Mouse (Mus musculus) kidney, adult 10 weeks (tissue): ENCODE data around the gene Tmem200a. TPM values are rescaled to one million over a fixed set of nuclear protein-coding genes. Genes with fewer than 3 reads are reported as not detected.

Experiments used
- polyA plus RNA-seq: library from polyadenylated mRNA; stranded (reverse); fragments of 350-450 nt; fragmentation: Illumina TruSeq; extraction: RNeasy Lipid Tissue Mini Kit (QIAGEN cat#74804); gene quantifications from one replicate; pipeline ENCODE4 v1.2.3, GENCODE M21; 2014; ENCODE audit warnings: low read depth, low replicate concordance

Tmem200a gene
- polyA plus RNA-seq = 0.61 TPM

GRCm38 (mm10) chr10:26078521-26079142 is at the start of gene Tmem200a:
Gene Tmem200a, minus strand, starts transcription at chr10:26079052.

GRCm38 (mm10) chr10:26077671-26078481 is 976 bp downstream of the Tmem200a start, which contains the start of gene Gm9767:
Gene Gm9767, plus strand, starts transcription at chr10:26078255.

Other genes starting within 250 kb of the Tmem200a start
- gene Gm9767, start 797 bp downstream of the Tmem200a start, polyA plus RNA-seq = not detected
- not detected for gene Samd3, start 150.7 kb upstream of the Tmem200a start, polyA plus RNA-seq